Mouse (Mus musculus): Measurements from ENCODE around the gene Agpat2. TPM values are rescaled to one million over a fixed set of nuclear protein-coding genes. Genes with fewer than 3 reads are reported as not detected.

Agpat2 gene
- polyA plus RNA-seq, 1 experiment from 2014 or later: 26.9 TPM

GRCm38 (mm10) chr2:26633953-26634530 lies 29.8 kb upstream of the Agpat2 start:
- WGBS (ENCODE audit: missing documents): 76% methylated on average over 4 of the region's 4 CpGs
- peaks cover 20% of the 10 kb centered on the region for H3K79me2 ChIP-seq (ENCODE audit: inconsistent target)
- no peak overlapping the region for H3K4me3 ChIP-seq (ENCODE audit: inconsistent target)
- no peak overlapping the region for H3K27ac ChIP-seq
- H3K36me3 ChIP-seq (ENCODE audit: inconsistent target): peaks cover 31% of the 10 kb centered on the region

- 87% methylated on average over 16 of the region's 16 CpGs for WGBS (ENCODE audit: missing documents)
- peaks cover 7% of the 10 kb centered on the region; the same call in 1 of the 2 replicates for H3K79me2 ChIP-seq (ENCODE audit: inconsistent target)
- H3K36me3 ChIP-seq (ENCODE audit: inconsistent target): peaks cover 31% of the 10 kb centered on the region
- no peak overlapping the region for H3K4me3 ChIP-seq (ENCODE audit: inconsistent target)
- H3K27ac ChIP-seq: no peak overlapping the region
Measured at GRCm38 (mm10) chr2:26632541-26633395, 28.6 kb upstream of the Agpat2 start.

DNA sequence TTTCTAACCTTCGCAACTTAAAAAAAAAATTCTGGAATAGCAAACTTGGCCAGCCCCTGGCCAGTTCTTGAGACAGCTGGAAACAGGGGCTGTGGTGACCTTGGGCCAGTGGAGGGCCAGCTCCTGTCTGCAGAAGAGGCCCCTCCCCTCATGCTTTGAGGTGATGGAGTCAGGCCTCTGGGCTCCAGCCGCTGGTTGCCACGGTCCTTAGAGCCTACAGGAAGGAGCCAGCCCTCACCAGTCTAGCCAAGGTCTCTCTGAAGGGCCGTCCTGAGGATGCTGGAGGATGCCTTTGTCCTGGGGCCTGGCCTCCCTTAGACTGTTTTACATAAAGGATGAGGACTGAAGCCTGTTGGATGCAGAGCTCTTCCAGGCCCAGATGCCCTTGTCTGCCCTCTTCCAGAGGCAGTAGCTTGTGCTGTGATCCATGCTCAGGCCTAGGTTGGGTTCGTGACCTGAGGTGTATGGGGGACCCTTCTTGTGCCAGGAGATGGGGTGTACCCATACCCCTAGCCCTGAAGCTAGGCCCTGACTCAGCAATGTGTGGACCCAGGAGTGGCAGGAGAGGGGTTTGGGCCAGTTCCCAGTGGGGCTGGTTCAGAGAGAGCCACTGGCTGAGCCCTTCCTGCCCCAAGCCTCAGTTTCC lies 24.7 kb upstream of the Agpat2 start:
- Histone ChIP-seq H3K36me3 (ENCODE audit: inconsistent target) (no peaks in the 10 kb centered on the region), H3K4me3 (ENCODE audit: inconsistent target) (no peak overlapping the region), H3K27ac (no peak overlapping the region), H3K79me2 (ENCODE audit: inconsistent target) (no peaks in the 10 kb centered on the region)
- 37% methylated on average over 5 of the region's 5 CpGs for WGBS (ENCODE audit: missing documents)

DNA sequence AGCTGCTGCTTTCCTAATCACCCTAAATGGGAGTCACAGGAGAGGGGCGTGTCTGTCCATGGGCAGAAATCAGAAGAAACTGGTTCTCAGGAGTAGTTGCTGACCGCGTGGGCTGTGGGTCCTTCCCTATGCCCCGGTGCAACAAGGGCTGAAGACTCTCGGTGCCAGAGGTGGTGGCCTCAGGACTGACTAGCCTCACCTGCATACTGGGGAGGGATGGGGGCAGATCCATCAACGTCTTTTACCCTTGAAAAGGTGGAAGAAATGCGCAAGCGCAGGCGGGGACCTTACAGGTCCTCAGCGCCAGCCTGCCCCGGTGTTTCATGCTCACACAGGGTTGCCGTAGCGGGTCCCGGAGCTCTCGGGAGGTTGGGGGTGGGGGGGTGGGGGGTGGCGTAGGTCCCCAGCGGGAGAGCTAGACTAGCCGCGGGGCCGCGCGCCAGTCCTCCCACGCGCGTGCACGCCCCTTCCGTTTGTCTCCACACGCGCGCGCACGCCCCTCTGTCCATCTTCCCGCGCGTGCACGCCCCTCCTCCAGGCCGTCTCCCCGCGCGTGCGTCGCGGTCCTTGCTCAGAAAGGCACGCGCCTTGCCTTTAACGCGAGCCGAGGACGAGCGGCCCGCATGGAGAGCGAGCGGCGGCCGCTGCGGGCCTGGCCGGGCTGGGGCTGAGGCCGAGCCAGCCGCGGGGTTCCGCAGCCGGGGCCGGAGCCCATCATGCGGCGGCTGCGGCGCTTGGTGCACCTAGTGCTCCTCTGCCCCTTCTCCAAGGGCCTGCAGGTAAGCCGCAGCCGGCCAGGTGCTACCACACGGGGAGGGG lies 23.9 kb upstream of the Agpat2 start, which contains the start of gene Fam69b:
Fam69b (plus strand) TSS at position 537 of the 819 bp plus-strand sequence.
- Histone ChIP-seq H3K27ac (no peak within 1 kb of the TSS), H3K4me3 (ENCODE audit: inconsistent target) (no peak within 1 kb of the TSS), H3K79me2 (ENCODE audit: inconsistent target) (no peaks in the 10 kb centered on the region), H3K36me3 (ENCODE audit: inconsistent target) (no peaks in the 10 kb centered on the region)
- 1% methylated on average over 70 of the region's 70 CpGs for WGBS (ENCODE audit: missing documents)

DNA sequence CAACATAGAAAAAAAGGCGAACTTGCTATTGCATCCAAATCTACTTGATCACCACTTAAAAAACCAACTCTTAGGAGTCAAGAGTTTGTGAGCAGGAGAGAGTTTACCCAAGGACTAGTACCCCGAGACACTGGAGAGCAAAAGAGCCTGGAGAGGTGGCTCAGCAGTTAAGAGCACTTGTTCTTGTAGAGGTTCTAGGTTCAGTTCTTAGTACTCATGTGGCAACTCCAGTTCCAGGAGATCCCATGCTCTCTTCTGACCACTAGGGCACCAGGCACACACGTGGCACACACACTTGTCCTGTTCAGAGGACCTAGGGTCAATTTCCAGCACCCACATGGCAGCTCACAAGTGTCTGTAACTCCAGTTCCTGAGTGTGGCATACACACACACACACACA lies 21.9 kb upstream of the Agpat2 start:
- Histone ChIP-seq H3K4me3 (ENCODE audit: inconsistent target) (no peak overlapping the region), H3K27ac (no peak overlapping the region), H3K36me3 (ENCODE audit: inconsistent target) (no peaks in the 10 kb centered on the region), H3K79me2 (ENCODE audit: inconsistent target) (no peaks in the 10 kb centered on the region)
- 65% methylated on average over 3 of the region's 3 CpGs for WGBS (ENCODE audit: missing documents)

DNA sequence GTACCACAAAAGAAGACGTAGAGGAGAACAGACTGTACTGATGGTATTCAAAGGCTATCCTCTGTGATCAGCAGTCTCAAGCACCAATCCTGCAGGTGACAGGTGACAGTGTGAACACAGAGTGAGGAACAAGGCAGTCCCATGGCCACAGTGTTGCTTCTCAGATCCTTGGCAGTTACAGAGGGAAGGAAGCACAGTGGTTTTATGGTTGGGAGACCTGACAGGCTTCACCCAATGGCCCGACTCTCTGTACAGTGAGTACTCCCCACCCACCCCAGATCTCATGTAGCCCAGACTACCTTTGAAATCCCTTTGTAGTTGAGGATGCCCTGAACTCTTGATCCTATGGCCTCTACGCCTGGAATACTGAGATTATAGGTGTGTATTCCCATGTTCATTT lies 21.2 kb upstream of the Agpat2 start:
- no peaks in the 10 kb centered on the region for H3K79me2 ChIP-seq (ENCODE audit: inconsistent target)
- WGBS (ENCODE audit: missing documents): 49% methylated on average over 3 of the region's 3 CpGs
- no peak overlapping the region for H3K27ac ChIP-seq
- no peak overlapping the region for H3K4me3 ChIP-seq (ENCODE audit: inconsistent target)
- no peaks in the 10 kb centered on the region for H3K36me3 ChIP-seq (ENCODE audit: inconsistent target)

- 29% methylated on average over 5 of the region's 5 CpGs for WGBS (ENCODE audit: missing documents)
- Histone ChIP-seq H3K4me3 (ENCODE audit: inconsistent target) (no peak overlapping the region), H3K79me2 (ENCODE audit: inconsistent target) (no peaks in the 10 kb centered on the region)
Measured at GRCm38 (mm10) chr2:26622984-26623383, 18.8 kb upstream of the Agpat2 start.

DNA sequence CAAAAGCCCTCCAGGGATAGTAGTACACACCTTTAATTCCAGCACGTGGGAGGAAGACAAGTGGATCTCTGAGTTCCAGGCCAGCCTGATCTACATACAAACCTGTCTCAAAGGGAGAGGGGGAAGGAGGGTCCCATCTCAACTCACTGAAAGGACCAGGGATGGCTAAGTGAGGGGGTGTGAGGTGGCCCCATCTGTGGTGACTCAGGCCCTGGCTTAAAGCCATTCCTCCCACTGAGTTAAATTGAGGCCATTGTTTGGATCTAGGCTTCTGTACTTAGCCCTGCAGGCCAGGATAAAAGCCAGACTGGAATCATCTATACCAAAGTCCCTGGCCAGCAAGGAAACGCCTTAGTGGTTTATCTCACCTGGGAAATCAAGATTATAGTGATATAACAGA lies 17.0 kb upstream of the Agpat2 start:
- no peaks in the 10 kb centered on the region for H3K36me3 ChIP-seq (ENCODE audit: inconsistent target)
- no peaks in the 10 kb centered on the region for H3K79me2 ChIP-seq (ENCODE audit: inconsistent target)
- H3K4me3 ChIP-seq (ENCODE audit: inconsistent target): no peak overlapping the region
- no peak overlapping the region for H3K27ac ChIP-seq
- 93% methylated on average over 2 of the region's 2 CpGs for WGBS (ENCODE audit: missing documents)

More at GRCm38 (mm10) chr2:26622984-26623383, 18.8 kb upstream of the Agpat2 start:
- Histone ChIP-seq H3K27ac (no peak overlapping the region), H3K36me3 (ENCODE audit: inconsistent target) (no peaks in the 10 kb centered on the region)

DNA sequence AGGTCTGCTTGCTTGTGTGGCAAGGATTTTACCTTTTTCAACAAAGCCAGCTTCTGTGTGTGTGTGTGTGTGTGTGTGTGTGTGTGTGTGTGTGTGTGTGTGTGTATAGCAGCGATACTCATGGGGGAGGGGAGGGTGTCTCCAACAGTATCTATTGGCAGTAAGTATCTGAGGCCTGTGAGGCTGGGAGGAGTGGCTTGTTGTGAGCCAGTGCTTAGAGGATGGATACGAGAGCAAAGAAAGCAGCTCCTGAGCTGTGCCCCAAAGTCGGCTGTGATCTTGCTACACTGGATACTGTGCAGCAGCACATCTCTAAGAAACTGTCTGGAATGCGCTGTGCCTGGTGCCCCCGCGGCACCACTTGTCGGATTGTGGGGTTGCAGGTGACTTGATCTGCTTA lies 13.7 kb upstream of the Agpat2 start:
- WGBS (ENCODE audit: missing documents): 91% methylated on average over 7 of the region's 7 CpGs
- H3K4me3 ChIP-seq (ENCODE audit: inconsistent target): no peak overlapping the region
- no peaks in the 10 kb centered on the region for H3K79me2 ChIP-seq (ENCODE audit: inconsistent target)
- no peaks in the 10 kb centered on the region for H3K36me3 ChIP-seq (ENCODE audit: inconsistent target)
- H3K27ac ChIP-seq: no peak overlapping the region

- no peaks in the 10 kb centered on the region for H3K79me2 ChIP-seq (ENCODE audit: inconsistent target)
- H3K27ac ChIP-seq: no peak overlapping the region
- H3K4me3 ChIP-seq (ENCODE audit: inconsistent target): no peak overlapping the region
- H3K36me3 ChIP-seq (ENCODE audit: inconsistent target): no peaks in the 10 kb centered on the region
- 81% methylated on average over 6 of the region's 6 CpGs for WGBS (ENCODE audit: missing documents)
Measured at GRCm38 (mm10) chr2:26617331-26617730, 13.1 kb upstream of the Agpat2 start.

GRCm38 (mm10) chr2:26615459-26616124 lies 11.4 kb upstream of the Agpat2 start:
- 91% methylated on average over 4 of the region's 4 CpGs for WGBS (ENCODE audit: missing documents)
- no peak overlapping the region for H3K4me3 ChIP-seq (ENCODE audit: inconsistent target)
- no peaks in the 10 kb centered on the region for H3K79me2 ChIP-seq (ENCODE audit: inconsistent target)
- H3K27ac ChIP-seq: no peak overlapping the region
- no peaks in the 10 kb centered on the region for H3K36me3 ChIP-seq (ENCODE audit: inconsistent target)

- Histone ChIP-seq H3K36me3 (ENCODE audit: inconsistent target) (no peaks in the 10 kb centered on the region), H3K79me2 (ENCODE audit: inconsistent target) (no peaks in the 10 kb centered on the region), H3K27ac (no peak overlapping the region), H3K4me3 (ENCODE audit: inconsistent target) (no peak overlapping the region)
- WGBS (ENCODE audit: missing documents): 80% methylated on average over 5 of the region's 5 CpGs
Measured at GRCm38 (mm10) chr2:26614903-26615302, 10.7 kb upstream of the Agpat2 start.

DNA sequence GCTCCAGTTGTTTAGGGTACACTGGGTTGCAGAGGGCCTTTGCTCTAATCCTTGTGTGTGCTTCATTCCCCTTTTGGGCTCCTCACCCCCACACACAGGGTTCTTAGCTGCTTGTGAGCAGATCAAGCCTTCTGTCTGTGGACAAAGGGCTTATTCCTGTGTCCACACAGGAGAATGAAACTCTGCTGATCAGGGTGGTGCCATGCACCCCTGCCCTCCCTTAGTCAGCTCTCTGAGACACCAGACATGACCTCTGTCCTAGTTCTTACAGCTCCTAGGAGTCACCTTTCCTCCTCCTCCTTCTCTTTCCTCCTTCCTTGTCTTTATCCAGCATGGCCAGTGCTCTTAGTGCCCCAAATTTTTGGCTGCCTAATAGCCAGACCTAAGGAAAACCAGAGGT lies 7.7 kb upstream of the Agpat2 start:
- no peak overlapping the region for H3K27ac ChIP-seq
- H3K79me2 ChIP-seq (ENCODE audit: inconsistent target): no peaks in the 10 kb centered on the region
- no peak overlapping the region for H3K4me3 ChIP-seq (ENCODE audit: inconsistent target)
- H3K36me3 ChIP-seq (ENCODE audit: inconsistent target): no peaks in the 10 kb centered on the region

GRCm38 (mm10) chr2:26611054-26611453 lies 6.8 kb upstream of the Agpat2 start:
- Histone ChIP-seq H3K27ac (no peak overlapping the region), H3K4me3 (ENCODE audit: inconsistent target) (no peak overlapping the region), H3K79me2 (ENCODE audit: inconsistent target) (no peaks in the 10 kb centered on the region), H3K36me3 (ENCODE audit: inconsistent target) (no peaks in the 10 kb centered on the region)

Data from macrophage (primary cell).